Mouse (Mus musculus) heart, embryonic 16.5 days (tissue): Measurements from ENCODE around the gene Ubap1. TPM values are rescaled to one million over a fixed set of nuclear protein-coding genes. Genes with fewer than 3 reads are reported as not detected.

ENCODE experiments used
- ATAC-seq: fragments of 200-750 bp; cut with Nextera tagmentation; replicated peaks from 2 replicates; pipeline ENCODE4 v1.8.0; 2017; ENCODE audit warnings: moderate number of reproducible peaks; ENCODE audit not compliant: insufficient read depth, low FRiP score; ENCODE audit errors: extremely low read depth
- H3K27ac ChIP-seq: fragments of 300-500 bp; sonication (generic); 2 replicates; pipeline ENCODE4 v1.5.1; 2014; ENCODE audit warnings: mild to moderate bottlenecking, low read length, control low read depth, moderate library complexity
- H3K27me3 ChIP-seq: fragments of 300-500 bp; sonication (generic); 2 replicates; pipeline ENCODE4 v1.6.1; 2014; ENCODE audit warnings: low read length, mixed read lengths; ENCODE audit not compliant: control insufficient read depth, insufficient read depth
- H3K36me3 ChIP-seq: fragments of 300-500 bp; sonication (generic); 2 replicates; pipeline ENCODE4 v1.6.1; 2014; ENCODE audit not compliant: control insufficient read depth, insufficient read depth
- H3K4me1 ChIP-seq: fragments of 300-500 bp; sonication (generic); 2 replicates; pipeline ENCODE4 v1.6.1; 2014; ENCODE audit warnings: low read length, mixed read lengths; ENCODE audit not compliant: control insufficient read depth, insufficient read depth
- H3K4me2 ChIP-seq: fragments of 300-500 bp; sonication (generic); 2 replicates; pipeline ENCODE4 v1.6.1; 2014; ENCODE audit warnings: low read depth, mild to moderate bottlenecking, control low read depth, low read length
- H3K4me3 ChIP-seq: fragments of 300-500 bp; sonication (generic); 2 replicates; pipeline ENCODE4 v1.5.1; 2014; ENCODE audit warnings: mild to moderate bottlenecking, control low read depth, low read length
- H3K9ac ChIP-seq: fragments of 300-500 bp; sonication (generic); 2 replicates; pipeline ENCODE4 v1.6.1; 2014; ENCODE audit warnings: low read length, control low read depth
- H3K9me3 ChIP-seq: fragments of 300-500 bp; sonication (generic); replicated peaks from 2 replicates; pipeline ENCODE4 v1.6.1; 2016; ENCODE audit warnings: low read length; ENCODE audit not compliant: control insufficient read depth
- WGBS: fragments of 180-500 bp; shearing (Covaris S2); extraction: QIAGEN DNeasy Blood & Tissue Kit; methylation state at CpG from one replicate; pipeline ENCODE4 v1.1.7; 2014; 5-methylcytosine and 5-hydroxymethylcytosine counted together
- polyA plus RNA-seq: library from polyadenylated mRNA; unstranded; fragments of >200 nt; fragmentation: Nextera tagmentation; extraction: Ambion mirVana; gene quantifications from 2 replicates; pipeline ENCODE4 v1.2.1, GENCODE M21; 2015

The Ubap1 gene
- polyA plus RNA-seq, 1 experiment from 2014 or later, result 48.6 TPM

- Histone ChIP-seq H3K4me3 (no peak overlapping the region), H3K4me1 (peaks cover 8% of the 10 kb centered on the region), H3K27ac (no peak overlapping the region), H3K9me3 (no peaks in the 10 kb centered on the region), H3K36me3 (no peaks in the 10 kb centered on the region), H3K9ac (no peak overlapping the region), H3K27me3 (no peaks in the 10 kb centered on the region), H3K4me2 (no peak overlapping the region)
- 73% methylated on average over 5 of the region's 5 CpGs for WGBS
- no peak for ATAC-seq
Measured at GRCm38 (mm10) chr4:41318267-41318666, 30.5 kb upstream of the Ubap1 start.

- Histone ChIP-seq H3K4me3 (no peak overlapping the region), H3K9ac (no peak overlapping the region), H3K36me3 (no peaks in the 10 kb centered on the region), H3K27ac (no peak overlapping the region), H3K9me3 (no peaks in the 10 kb centered on the region), H3K27me3 (no peaks in the 10 kb centered on the region), H3K4me2 (no peak overlapping the region), H3K4me1 (no peaks in the 10 kb centered on the region)
- 65% methylated on average over 4 of the region's 4 CpGs for WGBS
- ATAC-seq, result no peak
Measured at GRCm38 (mm10) chr4:41320971-41321370, 27.8 kb upstream of the Ubap1 start.

GRCm38 (mm10) chr4:41326876-41327275 is 21.9 kb upstream of the Ubap1 start:
- 88% methylated on average over 6 of the region's 6 CpGs for WGBS
- Histone ChIP-seq H3K4me3 (no peak overlapping the region), H3K27me3 (no peaks in the 10 kb centered on the region)

GRCm38 (mm10) chr4:41329481-41329880 is 19.3 kb upstream of the Ubap1 start:
- no peaks in the 10 kb centered on the region for H3K4me1 ChIP-seq

More at GRCm38 (mm10) chr4:41326876-41327275, 21.9 kb upstream of the Ubap1 start:
- H3K36me3 ChIP-seq, result no peaks in the 10 kb centered on the region
- no peak overlapping the region for H3K4me2 ChIP-seq
- no peak overlapping the region for H3K9ac ChIP-seq
- ATAC-seq, result no peak
- no peak overlapping the region for H3K27ac ChIP-seq
- H3K9me3 ChIP-seq, result no peaks in the 10 kb centered on the region
- no peaks in the 10 kb centered on the region for H3K4me1 ChIP-seq

GRCm38 (mm10) chr4:41331085-41331484 is 17.7 kb upstream of the Ubap1 start:
- Histone ChIP-seq H3K4me1 (no peaks in the 10 kb centered on the region), H3K36me3 (no peaks in the 10 kb centered on the region), H3K4me2 (no peak overlapping the region), H3K9ac (no peak overlapping the region), H3K27me3 (no peaks in the 10 kb centered on the region), H3K9me3 (no peaks in the 10 kb centered on the region), H3K27ac (no peak overlapping the region), H3K4me3 (no peak overlapping the region)
- 65% methylated on average over 3 of the region's 3 CpGs for WGBS
- no peak for ATAC-seq

More at GRCm38 (mm10) chr4:41329481-41329880, 19.3 kb upstream of the Ubap1 start:
- no peaks in the 10 kb centered on the region for H3K27me3 ChIP-seq
- no peaks in the 10 kb centered on the region for H3K36me3 ChIP-seq
- no peaks in the 10 kb centered on the region for H3K9me3 ChIP-seq
- no peak overlapping the region for H3K27ac ChIP-seq
- ATAC-seq, result no peak
- no peak overlapping the region for H3K4me3 ChIP-seq
- WGBS, result 62% methylated on average over 4 of the region's 4 CpGs
- no peak overlapping the region for H3K9ac ChIP-seq
- H3K4me2 ChIP-seq, result no peak overlapping the region

GRCm38 (mm10) chr4:41331698-41332421 is 16.9 kb upstream of the Ubap1 start:
- no peak overlapping the region for H3K4me2 ChIP-seq
- H3K27ac ChIP-seq, result no peak overlapping the region
- no peaks in the 10 kb centered on the region for H3K36me3 ChIP-seq
- no peak overlapping the region for H3K4me3 ChIP-seq
- H3K27me3 ChIP-seq, result no peaks in the 10 kb centered on the region
- 78% methylated on average over 9 of the region's 9 CpGs for WGBS
- no peak overlapping the region for H3K9ac ChIP-seq
- H3K9me3 ChIP-seq, result no peaks in the 10 kb centered on the region
- no peaks in the 10 kb centered on the region for H3K4me1 ChIP-seq
- no peak for ATAC-seq

GRCm38 (mm10) chr4:41336546-41336945 is 12.2 kb upstream of the Ubap1 start:
- no peak overlapping the region for H3K9ac ChIP-seq
- no peaks in the 10 kb centered on the region for H3K9me3 ChIP-seq
- no peak for ATAC-seq
- H3K4me1 ChIP-seq, result no peaks in the 10 kb centered on the region
- no peak overlapping the region for H3K4me2 ChIP-seq
- no peak overlapping the region for H3K27ac ChIP-seq
- no peak overlapping the region for H3K4me3 ChIP-seq
- no peaks in the 10 kb centered on the region for H3K27me3 ChIP-seq
- H3K36me3 ChIP-seq, result no peaks in the 10 kb centered on the region

GRCm38 (mm10) chr4:41340912-41341550 is 7.8 kb upstream of the Ubap1 start:
- no peaks in the 10 kb centered on the region for H3K27me3 ChIP-seq
- no peak for ATAC-seq
- no peak overlapping the region for H3K27ac ChIP-seq
- no peak overlapping the region for H3K4me3 ChIP-seq
- H3K4me2 ChIP-seq, result no peak overlapping the region
- 80% methylated on average over 11 of the region's 11 CpGs for WGBS
- no peaks in the 10 kb centered on the region for H3K4me1 ChIP-seq
- no peaks in the 10 kb centered on the region for H3K36me3 ChIP-seq
- H3K9ac ChIP-seq, result no peak overlapping the region
- H3K9me3 ChIP-seq, result no peaks in the 10 kb centered on the region

- 45% methylated on average over 2 of the region's 2 CpGs for WGBS
- Histone ChIP-seq H3K27ac (no peak overlapping the region), H3K4me3 (no peak overlapping the region), H3K9me3 (no peaks in the 10 kb centered on the region), H3K4me2 (no peak overlapping the region), H3K4me1 (peaks cover 10% of the 10 kb centered on the region), H3K36me3 (no peaks in the 10 kb centered on the region), H3K9ac (no peak overlapping the region), H3K27me3 (no peaks in the 10 kb centered on the region)
- ATAC-seq, result no peak
Measured at GRCm38 (mm10) chr4:41346011-41346410, 2.8 kb upstream of the Ubap1 start.
